Mouse (Mus musculus): ENCODE results near the gene Ctnnb1. TPM values are rescaled to one million over a fixed set of nuclear protein-coding genes. Genes with fewer than 3 reads are reported as not detected.

Gene Ctnnb1
- total and polyA plus RNA-seq, 3 experiments: 197 to 383 (median 290) TPM

GRCm38 (mm10) chr9:120899833-120900232, 29.2 kb upstream of the Ctnnb1 start:
- in situ Hi-C loops (cut with MboI; ENCODE audit: low pct_ligation_motif_present, low pct_unique_long_range_greater_than_20kb, low sequenced_read_pairs): no loop called here
- Histone ChIP-seq H3K4me3 (replicated peaks in 1 of 3; ENCODE audit: low read depth in 2 of 3, low read length in 2 of 3, poor library complexity in 1 of 3) (no peak overlapping the region), H3K27me3 (replicated peaks) (peaks cover 7% of the 10 kb centered on the region), H3K4me1 (ENCODE audit: control insufficient read depth in 1 of 2, insufficient read depth in 2 of 2) (peaks cover 2 to 4% of the 10 kb centered on the region in 2 experiments; a peak in 2 of 4 replicates), H3K9ac (ENCODE audit: insufficient read depth, low read depth) (no peak overlapping the region), H3K9me3 (replicated peaks; ENCODE audit: low read length) (no peaks in the 10 kb centered on the region), H3K36me3 (replicated peaks in 1 of 2; ENCODE audit: control insufficient read depth in 1 of 2, insufficient read depth in 1 of 2, low read length in 1 of 2) (no peaks in the 10 kb centered on the region), H3K27ac (ENCODE audit: insufficient read depth, low read depth) (no peak overlapping the region), H3K79me2 (replicated peaks; ENCODE audit: control insufficient read depth, extremely low read depth, insufficient read depth, poor library complexity, severe bottlenecking) (no peaks in the 10 kb centered on the region), H3K4me2 (ENCODE audit: insufficient read depth, low read depth, poor library complexity, severe bottlenecking) (no peak overlapping the region)
- TF ChIP-seq USF1 (IDR thresholded peaks at IDR 0.05; ENCODE audit: low read depth, low read length) (no peak), TCF12 (IDR thresholded peaks at IDR 0.05; ENCODE audit: low read depth, low read length) (no peak), CHD1 (IDR thresholded peaks at IDR 0.05; ENCODE audit: low read depth, low read length) (no peak), USF2 (conservative IDR thresholded peaks at IDR 0.05; ENCODE audit: low read depth, low read length) (no peak), RCOR1 (conservative IDR thresholded peaks at IDR 0.05; ENCODE audit: low read depth, low read length) (no peak), SMC3 (IDR thresholded peaks at IDR 0.05; ENCODE audit: low read depth, low read length) (no peak), GABPA (IDR thresholded peaks at IDR 0.05; ENCODE audit: insufficient replicate concordance, low read depth, low read length) (no peak)
- dilution Hi-C loops (cut with MboI; ENCODE audit: extremely low pct_ligation_motif_present, extremely low pct_unique_long_range_greater_than_20kb, low sequenced_read_pairs): no loop called here
- DNase-seq (ENCODE audit: extremely low read depth): no peak

- dilution Hi-C loops (cut with MboI; ENCODE audit: extremely low pct_ligation_motif_present, extremely low pct_unique_long_range_greater_than_20kb, low sequenced_read_pairs) (no loop called here), in situ Hi-C loops (cut with MboI; ENCODE audit: low pct_ligation_motif_present, low pct_unique_long_range_greater_than_20kb, low sequenced_read_pairs) (no loop called here)
- no peaks in the 10 kb centered on the region for H3K36me3 ChIP-seq (replicated peaks in 1 of 2; ENCODE audit: control insufficient read depth in 1 of 2, insufficient read depth in 1 of 2, low read length in 1 of 2)
- H3K27ac ChIP-seq (ENCODE audit: insufficient read depth, low read depth): no peak overlapping the region
- peaks cover 7% of the 10 kb centered on the region for H3K27me3 ChIP-seq (replicated peaks)
- no peak for DNase-seq (ENCODE audit: extremely low read depth)
- TF ChIP-seq KAT2A (IDR thresholded peaks at IDR 0.05; ENCODE audit: insufficient replicate concordance, low read length): no peak
- TF ChIP-seq ELF1 (IDR thresholded peaks at IDR 0.05; ENCODE audit: low read depth, low read length): no peak
- TF ChIP-seq TCF12 (IDR thresholded peaks at IDR 0.05; ENCODE audit: low read depth, low read length): no peak
- TF ChIP-seq SMC3 (IDR thresholded peaks at IDR 0.05; ENCODE audit: low read depth, low read length): no peak
- TF ChIP-seq IRF4 (IDR thresholded peaks at IDR 0.05; ENCODE audit: low read depth, low read length): no peak
- TF ChIP-seq ETS1 (conservative IDR thresholded peaks at IDR 0.05; ENCODE audit: low read depth, low read length): no peak
- TF ChIP-seq PAX5 (IDR thresholded peaks at IDR 0.05; ENCODE audit: low read length): no peak
- TF ChIP-seq MEF2A (IDR thresholded peaks at IDR 0.05; ENCODE audit: borderline replicate concordance, low read depth, low read length): no peak
- TF ChIP-seq MAX (IDR thresholded peaks at IDR 0.05; ENCODE audit: low read length): no peak
- TF ChIP-seq JUN (IDR thresholded peaks at IDR 0.05; ENCODE audit: insufficient read depth, low read depth, low read length): no peak
- no peak for TF ChIP-seq HCFC1 (IDR thresholded peaks at IDR 0.05; ENCODE audit: low read depth, low read length)
- peaks cover 2 to 4% of the 10 kb centered on the region in 2 experiments; a peak in 2 of 4 replicates for H3K4me1 ChIP-seq (ENCODE audit: control insufficient read depth in 1 of 2, insufficient read depth in 2 of 2)
- no peaks in the 10 kb centered on the region for H3K9me3 ChIP-seq (replicated peaks; ENCODE audit: low read length)
- H3K4me3 ChIP-seq (replicated peaks in 1 of 3; ENCODE audit: low read depth in 2 of 3, low read length in 2 of 3, poor library complexity in 1 of 3): no peak overlapping the region
- H3K4me2 ChIP-seq (ENCODE audit: insufficient read depth, low read depth, poor library complexity, severe bottlenecking): no peak overlapping the region
- H3K9ac ChIP-seq (ENCODE audit: insufficient read depth, low read depth): no peak overlapping the region
- H3K79me2 ChIP-seq (replicated peaks; ENCODE audit: control insufficient read depth, extremely low read depth, insufficient read depth, poor library complexity, severe bottlenecking): no peaks in the 10 kb centered on the region
These were observed 28.4 kb upstream of the Ctnnb1 start for GRCm38 (mm10) chr9:120900338-120901274.
